Mouse (Mus musculus) midbrain, embryonic 10.5 days (tissue): ENCODE measurements around the gene Atp6v0e. TPM values are rescaled to one million over a fixed set of nuclear protein-coding genes. Genes with fewer than 3 reads are reported as not detected.

Experiments used
- DNase-seq: peaks from one replicate; pipeline ENCODE4 v3.0.0-alpha.2; 2017; ENCODE audit warnings: low spot score
- H3K27ac ChIP-seq: fragments of 300-500 bp; sonication (generic); replicated peaks from 2 replicates; pipeline ENCODE4 v1.5.1; 2016; ENCODE audit warnings: mild to moderate bottlenecking
- H3K27me3 ChIP-seq: fragments of 300-500 bp; sonication (generic); 2 replicates; pipeline ENCODE4 v1.6.1; 2016; ENCODE audit warnings: low read depth, mild to moderate bottlenecking; ENCODE audit not compliant: poor library complexity, severe bottlenecking
- H3K36me3 ChIP-seq: fragments of 300-500 bp; sonication (generic); 2 replicates; pipeline ENCODE4 v1.6.1; 2016; ENCODE audit warnings: mild to moderate bottlenecking, moderate library complexity
- H3K4me1 ChIP-seq: fragments of 300-500 bp; sonication (generic); 2 replicates; pipeline ENCODE4 v1.6.1; 2016
- H3K4me3 ChIP-seq: fragments of 300-500 bp; sonication (generic); 2 replicates; pipeline ENCODE4 v1.5.1; 2016; ENCODE audit warnings: mild to moderate bottlenecking, moderate library complexity
- H3K9me3 ChIP-seq: fragments of 300-500 bp; sonication (generic); replicated peaks from 2 replicates; pipeline ENCODE4 v1.6.1; 2016; ENCODE audit warnings: mild to moderate bottlenecking
- WGBS: fragments of 180-500 bp; shearing (Covaris S2); methylation state at CpG from one replicate; pipeline ENCODE4 v1.1.7; 2016; 5-methylcytosine and 5-hydroxymethylcytosine counted together
- polyA plus RNA-seq: library from polyadenylated mRNA; unstranded; fragments of >200 nt; fragmentation: Nextera tagmentation; extraction: Ambion mirVana; gene quantifications from 2 replicates; pipeline ENCODE4 v1.2.1, GENCODE M21; 2016

The Atp6v0e gene
- polyA plus RNA-seq, 1 experiment from 2014 or later = 122 TPM

- no peak for DNase-seq
- Histone ChIP-seq H3K4me3 (no peak overlapping the region), H3K9me3 (no peaks in the 10 kb centered on the region), H3K36me3 (peaks cover 100% of the 10 kb centered on the region), H3K4me1 (no peaks in the 10 kb centered on the region), H3K27me3 (no peaks in the 10 kb centered on the region), H3K27ac (no peak overlapping the region)
- 94% methylated on average over 6 of the region's 6 CpGs for WGBS
Observed at GRCm38 (mm10) chr17:26628479-26628878, 34.6 kb upstream of the Atp6v0e start.

GRCm38 (mm10) chr17:26628936-26629335 lies 34.1 kb upstream of the Atp6v0e start:
- H3K27me3 ChIP-seq = no peaks in the 10 kb centered on the region
- no peak for DNase-seq
- H3K4me3 ChIP-seq = no peak overlapping the region
- no peak overlapping the region for H3K27ac ChIP-seq
- H3K36me3 ChIP-seq = peaks cover 100% of the 10 kb centered on the region
- no peaks in the 10 kb centered on the region for H3K4me1 ChIP-seq
- 96% methylated on average over 3 of the region's 3 CpGs for WGBS
- no peaks in the 10 kb centered on the region for H3K9me3 ChIP-seq

- no peak for DNase-seq
- H3K36me3 ChIP-seq = peaks cover 100% of the 10 kb centered on the region
- no peaks in the 10 kb centered on the region for H3K27me3 ChIP-seq
- no peak overlapping the region for H3K4me3 ChIP-seq
- 94% methylated on average over 8 of the region's 8 CpGs for WGBS
- no peaks in the 10 kb centered on the region for H3K9me3 ChIP-seq
- H3K27ac ChIP-seq = no peak overlapping the region
- no peaks in the 10 kb centered on the region for H3K4me1 ChIP-seq
Observed at GRCm38 (mm10) chr17:26631811-26632327, 31.2 kb upstream of the Atp6v0e start.

- no peak overlapping the region for H3K4me3 ChIP-seq
- peaks cover 97% of the 10 kb centered on the region for H3K36me3 ChIP-seq
- no peak overlapping the region for H3K27ac ChIP-seq
- no peaks in the 10 kb centered on the region for H3K27me3 ChIP-seq
- H3K4me1 ChIP-seq = no peaks in the 10 kb centered on the region
- H3K9me3 ChIP-seq = no peaks in the 10 kb centered on the region
- WGBS = 91% methylated on average over 9 of the region's 9 CpGs
- DNase-seq = no peak
Observed at GRCm38 (mm10) chr17:26633186-26633585, 29.8 kb upstream of the Atp6v0e start.

- WGBS = 98% methylated on average over 9 of the region's 9 CpGs
- H3K9me3 ChIP-seq = no peaks in the 10 kb centered on the region
- H3K4me3 ChIP-seq = no peak overlapping the region
- H3K27me3 ChIP-seq = no peaks in the 10 kb centered on the region
- H3K36me3 ChIP-seq = peaks cover 96% of the 10 kb centered on the region
- no peaks in the 10 kb centered on the region for H3K4me1 ChIP-seq
- no peak overlapping the region for H3K27ac ChIP-seq
- DNase-seq = no peak
Observed at GRCm38 (mm10) chr17:26633926-26634325, 29.1 kb upstream of the Atp6v0e start.

GRCm38 (mm10) chr17:26634539-26634938 lies 28.5 kb upstream of the Atp6v0e start:
- Histone ChIP-seq H3K4me3 (no peak overlapping the region), H3K9me3 (no peaks in the 10 kb centered on the region), H3K36me3 (peaks cover 96% of the 10 kb centered on the region), H3K27me3 (no peaks in the 10 kb centered on the region), H3K27ac (no peak overlapping the region), H3K4me1 (no peaks in the 10 kb centered on the region)
- 91% methylated on average over 7 of the region's 7 CpGs for WGBS
- no peak for DNase-seq

- Histone ChIP-seq H3K27me3 (no peaks in the 10 kb centered on the region), H3K4me1 (no peaks in the 10 kb centered on the region), H3K36me3 (peaks cover 96% of the 10 kb centered on the region), H3K4me3 (no peak overlapping the region), H3K9me3 (no peaks in the 10 kb centered on the region), H3K27ac (no peak overlapping the region)
- DNase-seq = no peak
- WGBS = 92% methylated on average over 7 of the region's 7 CpGs
Observed at GRCm38 (mm10) chr17:26635951-26636350, 27.1 kb upstream of the Atp6v0e start.

GRCm38 (mm10) chr17:26637851-26638250 lies 25.2 kb upstream of the Atp6v0e start:
- no peak for DNase-seq
- H3K27me3 ChIP-seq = no peaks in the 10 kb centered on the region
- H3K27ac ChIP-seq = 0 out of 2 replicates have a peak overlapping the region, but pooled peaks have one; percentile 17
- H3K9me3 ChIP-seq = no peaks in the 10 kb centered on the region
- WGBS = 75% methylated on average over 4 of the region's 4 CpGs
- peaks cover 96% of the 10 kb centered on the region for H3K36me3 ChIP-seq
- no peaks in the 10 kb centered on the region for H3K4me1 ChIP-seq
- no peak overlapping the region for H3K4me3 ChIP-seq

- Histone ChIP-seq H3K4me1 (peaks cover 2% of the 10 kb centered on the region; the same call in 1 of the 2 replicates), H3K36me3 (peaks cover 96% of the 10 kb centered on the region), H3K27me3 (no peaks in the 10 kb centered on the region), H3K4me3 (no peak overlapping the region), H3K27ac (no peak overlapping the region), H3K9me3 (no peaks in the 10 kb centered on the region)
- peak; percentile 72 for DNase-seq
- WGBS = 40% methylated on average over 7 of the region's 7 CpGs
Observed at GRCm38 (mm10) chr17:26638655-26639054, 24.4 kb upstream of the Atp6v0e start.

GRCm38 (mm10) chr17:26639791-26640190 lies 23.2 kb upstream of the Atp6v0e start:
- Histone ChIP-seq H3K9me3 (no peaks in the 10 kb centered on the region), H3K4me1 (peaks cover 13% of the 10 kb centered on the region), H3K27me3 (no peaks in the 10 kb centered on the region), H3K4me3 (no peak overlapping the region), H3K27ac (no peak overlapping the region), H3K36me3 (peaks cover 96% of the 10 kb centered on the region)
- WGBS = 93% methylated on average over 2 of the region's 2 CpGs
- no peak for DNase-seq

GRCm38 (mm10) chr17:26640286-26640740 lies 22.7 kb upstream of the Atp6v0e start:
- H3K4me1 ChIP-seq = peaks cover 18% of the 10 kb centered on the region
- H3K27me3 ChIP-seq = no peaks in the 10 kb centered on the region
- peaks cover 96% of the 10 kb centered on the region for H3K36me3 ChIP-seq
- no peak overlapping the region for H3K27ac ChIP-seq
- no peak overlapping the region for H3K4me3 ChIP-seq
- 94% methylated on average over 3 of the region's 3 CpGs for WGBS
- no peak for DNase-seq
- H3K9me3 ChIP-seq = no peaks in the 10 kb centered on the region

- H3K36me3 ChIP-seq = peaks cover 100% of the 10 kb centered on the region
- WGBS = 95% methylated on average over 8 of the region's 8 CpGs
Observed at GRCm38 (mm10) chr17:26643456-26643855, 19.6 kb upstream of the Atp6v0e start.

GRCm38 (mm10) chr17:26643993-26644392 lies 19.0 kb upstream of the Atp6v0e start:
- no peak for DNase-seq
- 89% methylated on average over 2 of the region's 2 CpGs for WGBS
- H3K9me3 ChIP-seq = no peaks in the 10 kb centered on the region
- peak overlapping the region; percentile 77 for H3K27ac ChIP-seq
- H3K36me3 ChIP-seq = peaks cover 100% of the 10 kb centered on the region
- peaks cover 20% of the 10 kb centered on the region for H3K4me1 ChIP-seq
- H3K27me3 ChIP-seq = no peaks in the 10 kb centered on the region
- H3K4me3 ChIP-seq = no peak overlapping the region

More at GRCm38 (mm10) chr17:26643456-26643855, 19.6 kb upstream of the Atp6v0e start:
- H3K27ac ChIP-seq = peak overlapping the region; percentile 77; the same call in 1 of the 2 replicates
- no peaks in the 10 kb centered on the region for H3K9me3 ChIP-seq
- H3K27me3 ChIP-seq = no peaks in the 10 kb centered on the region
- DNase-seq = no peak
- peaks cover 20% of the 10 kb centered on the region for H3K4me1 ChIP-seq
- H3K4me3 ChIP-seq = no peak overlapping the region
